Mouse (Mus musculus) erythroblast, embryonic 14.5 days (primary cell): ENCODE measurements around the gene Herpud2.

Experiments used
- GATA1 ChIP-seq: IDR thresholded peaks from 2 replicates; pipeline ENCODE4 v1.6.1; 2012; ENCODE audit warnings: low read length, inconsistent platforms, mixed read lengths
- TAL1 ChIP-seq: IDR thresholded peaks from 3 replicates; pipeline ENCODE4 v1.6.1; 2012; ENCODE audit warnings: low read length, inconsistent platforms, mixed read lengths

GRCm38 (mm10) chr9:25200148-25200547 lies 48.5 kb upstream of the Herpud2 start:
- TF ChIP-seq GATA1 (no peak), TAL1 (no peak)
